Mouse (Mus musculus): Measurements from ENCODE around the gene Ppm1l. TPM values are rescaled to one million over a fixed set of nuclear protein-coding genes. Genes with fewer than 3 reads are reported as not detected.

Gene Ppm1l
- 3.0 TPM for polyA plus RNA-seq (2017; shearing (Covaris generic))

GRCm38 (mm10) chr3:69316391-69317195 lies at the start of gene Ppm1l:
Ppm1l (plus strand) TSS chr3:69316861.

GRCm38 (mm10) chr3:69598261-69599165 lies 281.9 kb downstream of the Ppm1l start, which contains the start of gene B3galnt1:
B3galnt1 (minus strand) TSS chr3:69598960.

Other genes with a start within 250 kb of the Ppm1l start
- gene Kpna4, start 189.7 kb upstream of the Ppm1l start, polyA plus RNA-seq (2017; shearing (Covaris generic)), result 223 TPM
- not detected for gene Arl14, start 94.4 kb upstream of the Ppm1l start, polyA plus RNA-seq (2017; shearing (Covaris generic))